Mouse (Mus musculus) layer of hippocampus, adult 11-12 months (tissue): Measurements from ENCODE around the gene Zfand3.

ENCODE experiments used
- DNase-seq: peaks from one replicate; pipeline ENCODE4 v3.0.0; 2022; ENCODE audit warnings: low spot score

Gene Zfand3

GRCm38 (mm10) chr17:30194629-30195445 is 190.3 kb downstream of the Zfand3 start:
- no peak for DNase-seq

GRCm38 (mm10) chr17:30195591-30196183 is 191.2 kb downstream of the Zfand3 start:
- DNase-seq: no peak

- DNase-seq: no peak
Observed at GRCm38 (mm10) chr17:30196401-30197279, 192.1 kb downstream of the Zfand3 start.

- no peak for DNase-seq
Observed at GRCm38 (mm10) chr17:30197280-30198030, 192.9 kb downstream of the Zfand3 start.

GRCm38 (mm10) chr17:30198422-30198821 is 193.9 kb downstream of the Zfand3 start:
- DNase-seq: no peak

- no peak for DNase-seq
Observed at GRCm38 (mm10) chr17:30199374-30200247, 195.1 kb downstream of the Zfand3 start.

GRCm38 (mm10) chr17:30200283-30200682 is 195.8 kb downstream of the Zfand3 start:
- DNase-seq: no peak

GRCm38 (mm10) chr17:30205062-30205825 is 200.7 kb downstream of the Zfand3 start:
- no peak for DNase-seq

- no peak for DNase-seq
Observed at GRCm38 (mm10) chr17:30210262-30210661, 205.7 kb downstream of the Zfand3 start.

GRCm38 (mm10) chr17:30210936-30211335 is 206.4 kb downstream of the Zfand3 start:
- no peak for DNase-seq

- no peak for DNase-seq
Observed at GRCm38 (mm10) chr17:30212647-30213046, 208.1 kb downstream of the Zfand3 start.

GRCm38 (mm10) chr17:30213371-30213770 is 208.8 kb downstream of the Zfand3 start:
- no peak for DNase-seq

GRCm38 (mm10) chr17:30214393-30214792 is 209.9 kb downstream of the Zfand3 start:
- DNase-seq: peak; percentile 71

- no peak for DNase-seq
Observed at GRCm38 (mm10) chr17:30215741-30216140, 211.2 kb downstream of the Zfand3 start.

- no peak for DNase-seq
Observed at GRCm38 (mm10) chr17:30221677-30222076, 217.1 kb downstream of the Zfand3 start.

- DNase-seq: no peak
Observed at GRCm38 (mm10) chr17:30222361-30222760, 217.8 kb downstream of the Zfand3 start.

GRCm38 (mm10) chr17:30222837-30223236 is 218.3 kb downstream of the Zfand3 start:
- no peak for DNase-seq

- DNase-seq: no peak
Observed at GRCm38 (mm10) chr17:30225030-30225740, 220.7 kb downstream of the Zfand3 start.

- DNase-seq: peak; percentile 49
Observed at GRCm38 (mm10) chr17:30228439-30229215, 224.1 kb downstream of the Zfand3 start.
